Mouse (Mus musculus): ENCODE measurements at regions not wholly inside any gene's neighbourhood (a gene's known extent, or its start where the extent isn't known, plus 50 kb on each side); places are given as distances from the start of the nearest gene placed in this dataset.

GRCm38 (mm10) chr15:88448272-88448671 lies 151.8 kb upstream of the Zdhhc25 start:
- TF ChIP-seq CTCF (IDR thresholded peaks at IDR 0.05; ENCODE audit: control insufficient read depth, insufficient read depth, low read length) (no peak), POLR2A (IDR thresholded peaks at IDR 0.05; ENCODE audit: borderline replicate concordance, control insufficient read depth, low read depth, low read length) (no peak)

Data from bone marrow, adult 2 months (tissue).